Mouse (Mus musculus) lung, postnatal 0 days (tissue): ENCODE data around the gene Gk.

Experiments
- CTCF ChIP-seq: IDR thresholded peaks from 2 replicates; pipeline ENCODE4 v1.5.1; 2016; ENCODE audit warnings: antibody characterized with exemption, mild to moderate bottlenecking
- EP300 ChIP-seq: IDR thresholded peaks from 2 replicates; pipeline ENCODE4 v1.6.1; 2016; ENCODE audit warnings: antibody characterized with exemption, mild to moderate bottlenecking, control low read depth

GRCm38 (mm10) chrX:85756005-85756404 is 20.6 kb downstream of the Gk start:
- TF ChIP-seq CTCF (no peak), EP300 (no peak)
